Mouse (Mus musculus) G1E (cell line): ENCODE data around the gene Rel.

Experiments
- CTCF ChIP-seq: IDR thresholded peaks from 2 replicates; pipeline ENCODE4 v1.5.1; 2012; ENCODE audit warnings: low read depth, low read length, inconsistent platforms, mixed read lengths
- GATA1 ChIP-seq: IDR thresholded peaks from 2 replicates; pipeline ENCODE4 v1.6.1; 2012; ENCODE audit warnings: borderline replicate concordance, low read length, inconsistent platforms, mixed read lengths

GRCm38 (mm10) chr11:23810741-23811140 is 40.0 kb upstream of the Rel start:
- TF ChIP-seq GATA1 (no peak), CTCF (no peak)
